13 mouse cellular contexts compared by ENCODE assay signal in genomic region chr14:106364767-106365623, GRCm38 (mm10).
DNase-seq lines count a peak whose midpoint lies in the region; ATAC-seq and TF ChIP-seq lines count a peak whose summit lies in the region.
"Had no signal": no experiment of that assay in that cellular context is flagged by ENCODE, and none has a peak within 500 bp of the region (broad histone marks: within the 10 kb centered on the region; RNA-seq: fewer than 3 reads in every experiment).

No protein-coding gene starts in this region.

- H3K36me3 ChIP-seq in lung, embryonic 14.5 days (ENCODE audit: insufficient read depth) = no peaks in the 10 kb centered on the region
- H3K36me3 ChIP-seq in embryonic facial prominence, embryonic 13.5 days = no peaks in the 10 kb centered on the region
- H3K36me3 ChIP-seq: midbrain, embryonic 13.5 days had no signal

- no peak for TF ChIP-seq CTCF in lung, embryonic 14.5 days (IDR thresholded peaks at IDR 0.05; ENCODE audit: low read depth)

- H3K9ac ChIP-seq in lung, embryonic 14.5 days = no peak overlapping the region
- no peak overlapping the region for H3K9ac ChIP-seq in embryonic facial prominence, embryonic 13.5 days
- H3K9ac ChIP-seq: liver, postnatal 0 days; midbrain, embryonic 13.5 days had no signal

- ATAC-seq in lung, embryonic 14.5 days (ENCODE audit: insufficient read depth) = peak; percentile 60; the same call in 1 of the 2 replicates
- no peak for ATAC-seq in embryonic facial prominence, embryonic 13.5 days (ENCODE audit: insufficient number of reproducible peaks, insufficient read depth, low FRiP score, low TSS enrichment, low read depth)
- ATAC-seq: forebrain, embryonic 16.5 days; liver, postnatal 0 days; midbrain, embryonic 13.5 days had no signal

- H3K4me3 ChIP-seq in lung, embryonic 14.5 days (ENCODE audit: low read depth, low read length) = no peak overlapping the region
- H3K4me3 ChIP-seq in embryonic facial prominence, embryonic 13.5 days = no peak overlapping the region
- H3K4me3 ChIP-seq: midbrain, embryonic 13.5 days had no signal

- no peaks in the 10 kb centered on the region for H3K9me3 ChIP-seq in lung, embryonic 14.5 days (ENCODE audit: low read depth, low read length)
- no peaks in the 10 kb centered on the region for H3K9me3 ChIP-seq in embryonic facial prominence, embryonic 13.5 days
- H3K9me3 ChIP-seq: midbrain, embryonic 13.5 days had no signal

- DNase-seq in lung, embryonic 14.5 days = no peak
- no peak for DNase-seq in lung, postnatal 4 days
- DNase-seq in heart, postnatal 4 days = peak; percentile 19
- peak; percentile 60 for DNase-seq in mesoderm, embryonic 11.5 days (ENCODE audit: low read depth, low spot score)
- DNase-seq in spleen, postnatal 10 days (ENCODE audit: low spot score in 2 of 2) = no peak
- no peak for DNase-seq in thymus, postnatal 25 days
- DNase-seq in ovary, postnatal 14 days (ENCODE audit: low spot score) = no peak
- DNase-seq: cerebellum, adult 18-20 months; liver, postnatal 0 days; thymus, postnatal 14 days had no signal

- no peaks in the 10 kb centered on the region for H3K4me1 ChIP-seq in lung, embryonic 14.5 days (ENCODE audit: insufficient read depth)
- peaks cover 11% of the 10 kb centered on the region for H3K4me1 ChIP-seq in embryonic facial prominence, embryonic 13.5 days
- H3K4me1 ChIP-seq: midbrain, embryonic 13.5 days had no signal

- no peak overlapping the region for H3K27ac ChIP-seq in lung, embryonic 14.5 days (ENCODE audit: low read depth)
- H3K27ac ChIP-seq in embryonic facial prominence, embryonic 13.5 days = no peak overlapping the region
- H3K27ac ChIP-seq: midbrain, embryonic 13.5 days had no signal

- H3K4me2 ChIP-seq in lung, embryonic 14.5 days = peak overlapping the region; percentile 3; the same call in 1 of the 2 replicates
- peak overlapping the region; percentile 45 for H3K4me2 ChIP-seq in embryonic facial prominence, embryonic 13.5 days
- H3K4me2 ChIP-seq: midbrain, embryonic 13.5 days had no signal

- 42% methylated on average over 8 of the region's 8 CpGs for WGBS in lung, embryonic 14.5 days
- WGBS in embryonic facial prominence, embryonic 13.5 days = 30% methylated on average over 8 of the region's 8 CpGs

- H3K27me3 ChIP-seq in lung, embryonic 14.5 days (ENCODE audit: insufficient read depth, low read length) = no peaks in the 10 kb centered on the region
- H3K27me3 ChIP-seq in embryonic facial prominence, embryonic 13.5 days = no peaks in the 10 kb centered on the region
- H3K27me3 ChIP-seq: midbrain, embryonic 13.5 days had no signal

Comparison
In these comparisons a context has a peak if more than half of its experiments do, and no peak if none do; other contexts are left out.
1. DNase-seq: peak in heart, postnatal 4 days (single experiment) and mesoderm, embryonic 11.5 days (single experiment); none in lung, embryonic 14.5 days (single experiment), lung, postnatal 4 days (0 of 2), spleen, postnatal 10 days (0 of 2), thymus, postnatal 25 days (single experiment) and ovary, postnatal 14 days (single experiment).